9 mouse cellular contexts compared by ENCODE assay signal in genomic region chr15:62571803-62572202, GRCm38 (mm10).
A peak's percentile ranks its signal among the peaks of the same experiment; 100 is the strongest.
DNase-seq lines count a peak whose midpoint lies in the region; ATAC-seq and TF ChIP-seq lines count a peak whose summit lies in the region.
"Had no signal": no experiment of that assay in that cellular context is flagged by ENCODE, and none has a peak within 500 bp of the region (broad histone marks: within the 10 kb centered on the region; RNA-seq: fewer than 3 reads in every experiment).

No protein-coding gene starts in this region.

- no peak overlapping the region for H3K4me3 ChIP-seq in heart, embryonic 11.5 days (ENCODE audit: low read depth, low read length)
- H3K4me3 ChIP-seq: heart, embryonic 10.5 days had no signal

- no peak overlapping the region for H3K4me2 ChIP-seq in heart, embryonic 11.5 days

- TF ChIP-seq POLR2A in brain, embryonic 14.5 days (IDR thresholded peaks at IDR 0.05; ENCODE audit: borderline replicate concordance, extremely low read depth, insufficient read depth, insufficient read length, poor library complexity, severe bottlenecking) = no peak

- no peaks in the 10 kb centered on the region for H3K27me3 ChIP-seq in heart, embryonic 11.5 days (ENCODE audit: control insufficient read depth, insufficient read depth, low read length)

- 75% methylated on average over 7 of the region's 7 CpGs for WGBS in heart, embryonic 11.5 days (ENCODE audit: insufficient replicate concordance)

- no peaks in the 10 kb centered on the region for H3K4me1 ChIP-seq in heart, embryonic 11.5 days (ENCODE audit: control insufficient read depth, insufficient read depth, low read length)
- H3K4me1 ChIP-seq: heart, embryonic 10.5 days had no signal

- ATAC-seq in heart, embryonic 11.5 days (replicated peaks; ENCODE audit: insufficient number of reproducible peaks, low FRiP score, low TSS enrichment) = no peak
- no peak for ATAC-seq in monocyte, adult 5-6 weeks (replicated peaks; ENCODE audit: insufficient number of reproducible peaks, low FRiP score, low TSS enrichment, poor library complexity, severe bottlenecking)

- no peaks in the 10 kb centered on the region for H3K9me3 ChIP-seq in heart, embryonic 11.5 days (replicated peaks; ENCODE audit: control insufficient read depth, low read length)
- H3K9me3 ChIP-seq: heart, embryonic 10.5 days had no signal

- H3K36me3 ChIP-seq in heart, embryonic 11.5 days (ENCODE audit: control insufficient read depth, insufficient read depth, low read length) = no peaks in the 10 kb centered on the region
- H3K36me3 ChIP-seq: heart, embryonic 10.5 days had no signal

- H3K9ac ChIP-seq in heart, embryonic 11.5 days (ENCODE audit: low read depth, low read length) = no peak overlapping the region

- TF ChIP-seq CTCF in brain, embryonic 14.5 days (IDR thresholded peaks at IDR 0.05; ENCODE audit: borderline replicate concordance, extremely low read depth, insufficient read depth, insufficient read length) = no peak

- H3K27ac ChIP-seq in heart, embryonic 11.5 days (ENCODE audit: low read depth, low read length) = no peak overlapping the region
- H3K27ac ChIP-seq: heart, embryonic 10.5 days had no signal

- DNase-seq in heart, postnatal 4 days = peak; percentile 48
- peak; percentile 88 for DNase-seq in brain, embryonic 14.5 days (ENCODE audit: low read depth)
- DNase-seq in cerebellum, postnatal 4 days (ENCODE audit: low spot score in 2 of 2) = peak; percentile 61 to 83
- DNase-seq in layer of hippocampus, postnatal 10 days (ENCODE audit: low spot score in 2 of 2) = peak; percentile 44 to 59
- DNase-seq in c-Kit-positive CD71-positive TER-119-positive erythroid progenitor cells, embryonic 14.5 days (ENCODE audit: low spot score) = no peak
- DNase-seq in urinary bladder, postnatal 4 days (ENCODE audit: low spot score in 2 of 2) = no peak

Comparison
In these comparisons a context has a peak if more than half of its experiments do, and no peak if none do; other contexts are left out.
1. DNase-seq: peak in heart, postnatal 4 days (single experiment), brain, embryonic 14.5 days (single experiment), cerebellum, postnatal 4 days (2 of 2) and layer of hippocampus, postnatal 10 days (2 of 2); none in c-Kit-positive CD71-positive TER-119-positive erythroid progenitor cells, embryonic 14.5 days (single experiment) and urinary bladder, postnatal 4 days (0 of 2).